Mouse (Mus musculus) embryo, embryonic 11 days (tissue): ENCODE results near the gene Vars.
"Not testable (repeated sequence)": the region's sequence is repeated elsewhere in the genome, so short reads cannot be mapped to it uniquely, and the experiment has no call there.

ENCODE experiments used
- DNase-seq: peaks from one replicate; pipeline ENCODE4 v3.0.0-alpha.2; 2015

The Vars gene

DNA sequence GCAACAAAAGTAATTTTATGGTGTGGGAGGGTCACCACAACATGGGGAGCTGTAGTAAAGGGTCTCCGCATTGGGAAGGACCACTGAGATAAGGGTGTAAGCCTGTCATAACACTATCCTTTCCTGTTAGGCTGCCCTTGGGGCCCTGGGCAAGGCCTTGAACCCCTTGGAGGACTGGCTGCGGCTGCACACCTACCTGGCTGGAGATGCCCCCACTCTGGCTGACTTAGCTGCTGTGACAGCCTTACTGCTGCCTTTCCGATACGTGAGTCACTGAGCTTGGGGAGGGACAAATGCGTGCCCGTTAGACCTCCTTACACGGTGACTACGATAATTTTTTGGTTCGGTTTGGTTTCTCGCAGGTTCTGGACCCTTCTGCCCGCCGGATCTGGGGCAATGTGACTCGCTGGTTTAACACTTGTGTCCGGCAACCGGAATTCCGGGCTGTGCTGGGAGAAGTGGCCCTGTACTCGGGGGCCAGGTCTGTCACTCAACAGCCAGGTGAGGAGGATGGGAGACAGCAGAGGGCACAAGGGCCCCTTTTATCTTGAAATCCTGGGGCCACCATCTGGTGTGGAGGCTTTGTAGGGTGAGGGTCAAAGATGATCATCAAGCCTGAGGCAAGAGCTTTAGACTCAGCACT, 3.4 kb downstream of the Vars start:
- DNase-seq: no peak

DNA sequence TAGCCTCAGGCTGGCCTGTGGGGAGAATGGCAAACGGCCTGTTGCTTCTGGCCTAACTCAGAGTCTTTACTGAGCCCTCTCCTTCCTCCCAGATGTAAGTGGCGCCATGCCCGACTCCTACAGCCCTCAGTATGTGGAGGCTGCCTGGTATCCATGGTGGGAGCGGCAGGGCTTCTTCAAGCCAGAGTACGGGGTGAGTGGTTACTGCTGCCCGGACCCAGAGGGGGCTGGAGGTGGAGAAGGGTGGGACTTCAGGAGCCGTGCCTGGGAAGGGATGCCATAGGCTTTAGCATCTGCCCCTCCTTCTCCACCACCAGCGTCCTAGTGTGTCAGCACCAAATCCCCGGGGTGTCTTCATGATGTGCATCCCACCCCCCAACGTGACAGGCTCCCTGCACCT, 4.4 kb downstream of the Vars start:
- DNase-seq: no peak

DNA sequence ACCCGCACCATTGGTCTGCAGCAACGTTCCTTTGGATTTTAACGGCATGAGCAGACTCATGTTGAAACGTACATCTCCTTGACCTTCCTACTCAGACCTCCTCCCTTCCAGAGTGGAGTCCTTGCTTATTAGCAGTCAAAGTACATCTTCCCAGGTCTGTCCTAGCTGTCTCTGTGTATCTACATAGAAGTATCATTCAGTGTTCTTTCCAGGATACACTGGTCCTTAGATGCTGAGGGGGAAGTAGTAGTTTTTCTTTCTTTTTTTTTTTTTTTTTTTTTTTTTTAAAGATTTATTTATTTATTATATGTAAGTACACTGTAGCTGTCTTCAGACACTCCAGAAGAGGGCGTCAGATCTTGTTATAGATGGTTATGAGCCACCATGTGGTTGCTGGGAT, 5.1 kb downstream of the Vars start:
- DNase-seq: not testable (repeated sequence)

DNA sequence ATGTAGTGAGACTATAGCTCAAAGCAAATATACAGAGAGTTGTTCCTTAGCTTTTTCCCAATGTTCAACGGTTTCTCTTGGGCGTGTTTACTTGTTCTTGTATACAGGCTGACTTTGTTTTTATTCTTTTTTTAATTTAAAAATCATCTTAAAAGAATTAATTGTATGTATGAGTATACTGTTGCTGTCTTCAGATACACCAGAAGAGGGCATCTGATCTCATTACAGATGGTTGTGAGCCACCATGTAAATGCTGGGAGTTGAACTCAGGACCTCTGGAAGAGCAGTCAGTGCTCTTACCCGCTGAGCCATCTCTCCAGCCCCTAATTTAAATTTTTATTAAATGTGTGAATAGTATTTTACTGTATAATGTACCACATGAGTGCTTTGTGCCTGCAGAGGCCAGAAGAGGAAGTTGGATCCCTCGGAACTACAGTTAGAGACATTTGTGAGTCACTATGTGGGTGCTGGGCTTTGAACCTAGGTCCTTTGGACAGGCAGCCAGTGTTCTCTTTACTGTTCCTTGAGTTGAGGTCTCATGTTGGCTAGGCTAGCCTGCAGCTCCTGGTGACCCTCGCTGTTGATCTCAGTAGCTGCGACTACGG, 6.7 kb downstream of the Vars start:
- no peak for DNase-seq

DNA sequence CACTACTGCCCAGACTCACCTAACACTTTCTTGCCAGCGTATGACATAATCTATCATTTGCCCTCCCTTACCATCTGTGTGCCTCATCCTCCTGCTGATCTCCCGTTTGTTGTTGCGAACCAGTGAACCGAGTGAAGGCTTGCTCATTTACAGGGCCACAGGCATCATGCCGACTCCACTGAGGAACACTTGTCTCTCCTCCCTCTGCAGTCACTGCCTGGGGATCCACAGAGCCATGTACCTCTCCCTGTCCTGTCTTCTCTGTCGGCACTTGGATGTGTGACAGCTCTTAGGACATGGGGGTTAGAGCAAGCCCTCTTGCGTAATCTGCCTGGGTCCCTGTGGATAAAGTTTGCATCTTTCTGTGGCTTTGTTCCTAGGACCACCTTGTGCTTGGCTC, 8.8 kb downstream of the Vars start:
- no peak for DNase-seq

DNA sequence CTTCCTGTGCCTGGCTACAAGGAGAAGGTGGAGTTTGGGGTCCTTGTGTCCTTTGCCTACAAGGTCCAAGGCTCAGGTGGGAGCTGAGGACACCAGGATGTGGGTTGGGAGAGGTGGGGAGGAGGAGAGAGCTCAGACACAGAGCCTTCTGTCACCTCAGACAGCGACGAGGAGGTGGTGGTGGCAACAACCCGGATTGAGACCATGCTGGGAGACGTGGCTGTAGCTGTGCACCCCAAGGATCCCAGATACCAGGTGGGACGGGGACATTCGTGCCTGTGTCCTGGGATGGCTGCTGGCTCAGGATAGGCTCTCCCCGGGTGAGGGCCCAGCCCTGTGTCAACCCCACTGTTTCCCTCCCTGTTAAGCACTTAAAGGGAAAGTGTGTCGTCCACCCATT, 10.7 kb downstream of the Vars start:
- no peak for DNase-seq

DNA sequence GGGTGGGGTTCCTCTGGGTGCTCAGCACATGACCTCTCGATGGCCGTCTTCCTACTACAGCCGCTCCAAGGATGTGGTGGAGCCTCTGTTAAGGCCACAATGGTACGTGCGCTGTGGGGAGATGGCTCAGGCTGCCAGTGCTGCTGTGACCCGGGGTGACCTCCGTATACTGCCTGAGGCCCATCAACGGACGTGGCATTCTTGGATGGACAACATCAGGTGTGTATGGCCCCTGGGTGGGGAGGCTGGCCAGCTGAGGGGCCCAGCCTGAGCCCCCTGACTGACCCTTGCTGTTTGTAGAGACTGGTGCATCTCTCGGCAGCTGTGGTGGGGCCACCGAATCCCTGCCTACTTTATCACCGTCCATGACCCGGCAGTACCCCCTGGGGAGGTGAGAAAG, 11.6 kb downstream of the Vars start:
- DNase-seq: no peak

DNA sequence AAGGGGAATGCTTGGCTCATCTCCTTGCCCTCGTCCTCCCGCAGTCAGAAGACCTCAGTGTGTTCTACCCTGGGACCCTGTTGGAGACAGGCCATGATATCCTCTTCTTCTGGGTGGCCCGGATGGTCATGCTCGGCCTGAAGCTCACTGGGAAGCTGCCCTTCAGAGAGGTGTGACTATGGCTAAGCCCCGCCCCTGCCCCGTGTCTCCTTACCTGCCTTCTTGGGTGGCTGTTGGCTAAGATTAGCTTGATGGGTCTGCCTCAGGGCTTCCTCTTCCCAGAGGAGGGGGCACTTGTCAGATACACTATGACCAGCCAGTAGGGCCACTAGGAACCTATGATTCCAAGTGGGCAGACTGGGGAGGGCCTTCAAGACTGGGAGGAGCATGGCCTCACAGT, 12.4 kb downstream of the Vars start:
- DNase-seq: no peak

DNA sequence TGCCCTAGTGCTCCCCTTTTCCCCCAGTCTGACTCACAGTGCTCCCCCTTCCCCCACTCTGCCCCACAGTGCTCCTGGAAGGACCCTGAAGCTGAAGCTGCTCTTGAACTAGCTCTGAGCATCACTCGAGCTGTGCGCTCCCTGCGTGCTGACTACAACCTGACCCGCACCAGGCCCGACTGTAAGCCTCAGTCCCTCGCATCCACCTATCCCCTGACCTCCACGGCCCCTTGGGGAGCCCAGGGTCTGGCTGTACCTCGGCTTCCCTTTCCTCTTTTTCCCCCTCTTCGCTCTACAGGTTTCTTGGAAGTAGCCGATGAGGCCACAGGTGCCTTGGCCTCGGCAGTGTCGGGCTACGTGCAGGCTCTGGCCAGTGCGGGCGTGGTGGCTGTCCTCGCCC, 14.5 kb downstream of the Vars start:
- DNase-seq: no peak

DNA sequence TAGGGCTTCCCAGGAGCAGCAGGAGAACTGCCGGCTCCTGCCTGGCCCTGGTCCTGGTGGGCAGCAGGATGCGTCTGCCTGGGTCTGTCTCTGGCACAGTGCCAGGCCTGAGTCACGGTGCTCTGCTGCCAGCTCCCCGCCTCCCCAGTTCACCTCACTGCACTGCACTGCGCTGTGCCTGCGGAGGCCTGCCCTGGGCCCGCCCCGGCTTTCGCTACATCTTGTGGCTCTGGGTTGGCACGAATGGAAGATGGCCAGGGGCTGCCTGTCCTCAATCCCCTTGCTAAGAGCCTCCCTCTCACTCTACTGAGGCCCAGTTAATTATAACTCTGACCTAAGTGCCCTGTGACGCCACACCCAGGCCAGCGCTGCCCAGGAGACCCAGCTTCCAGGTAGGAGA, 15.6 kb downstream of the Vars start, which contains the start of gene Vwa7:
Vwa7 (plus strand) TSS at position 204 of the 400 bp plus-strand sequence.
- no peak for DNase-seq

DNA sequence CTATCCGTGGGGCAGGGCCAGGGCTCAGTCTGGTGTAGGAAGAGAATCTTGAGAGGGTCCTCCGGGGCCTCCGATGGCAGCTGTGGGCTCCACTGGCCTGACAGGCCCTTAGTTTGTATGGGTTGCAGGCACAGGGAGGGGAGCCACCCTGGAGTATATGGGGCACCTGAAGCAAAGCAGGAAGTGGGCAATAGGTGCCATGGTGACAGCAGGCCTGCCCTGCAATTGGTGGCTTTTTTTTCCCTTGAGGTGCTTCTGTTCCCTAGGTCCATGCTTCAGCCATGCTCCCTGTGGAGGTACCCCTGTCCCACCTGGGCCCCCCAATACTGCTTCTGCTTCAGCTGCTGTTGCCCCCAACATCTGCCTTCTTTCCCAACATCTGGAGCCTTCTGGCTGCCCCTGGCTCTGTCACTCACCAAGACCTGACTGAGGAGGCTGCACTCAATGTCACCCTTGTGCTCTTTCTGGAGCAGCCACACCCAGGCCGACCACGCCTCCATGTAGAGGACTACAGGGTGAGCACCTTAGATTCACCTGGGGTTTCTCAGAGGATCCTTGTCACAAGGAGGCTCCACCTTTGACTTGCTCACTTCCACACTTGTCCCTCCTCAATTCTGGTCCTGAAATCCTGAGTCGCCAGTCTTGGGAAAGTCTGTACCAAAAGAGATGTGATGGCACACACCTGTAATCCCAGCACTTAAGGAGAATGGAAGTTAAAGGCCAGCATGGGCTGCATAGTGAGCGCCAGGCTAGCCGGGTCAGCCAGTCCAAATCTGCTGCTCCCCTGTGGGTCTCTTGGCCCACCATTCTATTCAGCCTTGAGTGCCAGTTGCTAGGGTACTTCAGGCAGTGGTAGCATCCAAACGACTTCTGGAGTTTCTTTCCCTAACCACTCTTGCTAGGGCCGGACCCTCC, 16.3 kb downstream of the Vars start:
- DNase-seq: no peak

DNA sequence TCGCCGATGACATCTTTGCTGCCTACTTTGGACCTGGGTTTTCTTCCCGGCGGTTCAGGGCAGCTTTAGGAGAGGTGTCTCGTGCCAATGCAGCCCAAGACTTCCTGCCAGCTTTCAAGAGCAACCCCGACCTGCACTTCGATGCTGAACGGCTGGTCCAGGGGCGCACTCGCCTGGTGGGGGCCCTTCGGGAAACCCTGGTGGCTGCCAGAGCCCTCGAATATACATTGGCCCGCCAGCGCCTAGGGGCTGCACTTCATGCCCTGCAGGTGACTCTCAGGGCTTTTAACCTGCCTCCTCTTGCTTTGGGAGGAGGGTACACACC, 16.9 kb downstream of the Vars start:
- no peak for DNase-seq

DNA sequence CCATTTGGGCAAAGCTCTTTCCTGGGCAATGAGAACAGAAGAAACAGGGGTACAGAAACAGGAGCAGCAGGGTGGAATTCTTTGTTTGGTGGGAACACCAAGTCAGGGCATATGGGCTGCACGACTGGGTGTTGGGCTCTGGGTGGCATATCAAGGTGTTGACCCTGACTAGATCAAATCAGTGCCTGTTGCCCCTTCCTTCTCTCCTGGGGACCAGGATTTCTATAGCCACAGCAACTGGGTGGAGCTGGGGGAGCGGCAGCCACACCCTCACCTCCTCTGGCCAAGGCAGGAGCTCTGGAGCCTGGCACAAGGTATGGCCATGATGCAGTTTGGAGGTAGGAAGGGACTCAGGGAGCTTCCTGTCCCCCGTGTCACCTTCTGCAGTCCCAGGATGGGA, 17.4 kb downstream of the Vars start:
- DNase-seq: no peak

DNA sequence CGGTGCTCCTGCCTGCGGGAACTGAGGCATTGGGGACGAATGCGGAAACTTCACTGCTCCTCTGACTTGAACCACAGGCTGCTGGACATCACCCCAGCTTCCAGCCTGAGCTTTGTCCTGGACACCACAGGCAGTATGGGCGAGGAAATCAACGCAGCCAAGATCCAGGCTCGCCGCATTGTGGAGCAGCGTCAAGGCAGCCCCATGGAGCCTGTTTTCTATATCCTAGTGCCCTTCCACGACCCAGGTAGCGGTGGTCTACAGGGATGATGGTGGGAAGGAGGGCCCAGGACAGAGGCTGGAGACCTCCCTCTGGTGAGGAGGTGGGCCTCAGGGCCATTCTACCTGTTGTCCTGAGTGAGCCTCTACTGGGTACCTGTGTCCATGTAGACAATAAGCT, 19.1 kb downstream of the Vars start:
- no peak for DNase-seq

DNA sequence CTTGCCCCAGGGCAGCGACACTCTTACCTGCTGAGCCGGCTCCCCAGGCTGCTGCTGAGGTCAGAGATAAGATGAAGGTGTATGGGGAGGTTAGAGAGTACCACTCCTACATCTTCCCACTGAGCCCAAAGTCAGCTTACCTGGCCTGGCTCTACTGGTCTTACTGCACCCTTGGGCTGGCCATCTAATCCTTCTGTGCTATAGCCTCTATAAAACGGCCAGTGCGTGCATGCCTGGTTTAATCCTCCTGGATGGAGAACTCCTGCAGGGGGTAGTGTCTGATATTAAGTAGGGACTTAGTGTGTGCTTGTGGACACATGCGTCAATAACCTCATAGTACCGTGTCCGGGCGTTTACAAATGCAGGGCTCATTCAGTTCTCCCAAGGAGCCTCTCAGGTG, 19.8 kb downstream of the Vars start:
- DNase-seq: no peak

DNA sequence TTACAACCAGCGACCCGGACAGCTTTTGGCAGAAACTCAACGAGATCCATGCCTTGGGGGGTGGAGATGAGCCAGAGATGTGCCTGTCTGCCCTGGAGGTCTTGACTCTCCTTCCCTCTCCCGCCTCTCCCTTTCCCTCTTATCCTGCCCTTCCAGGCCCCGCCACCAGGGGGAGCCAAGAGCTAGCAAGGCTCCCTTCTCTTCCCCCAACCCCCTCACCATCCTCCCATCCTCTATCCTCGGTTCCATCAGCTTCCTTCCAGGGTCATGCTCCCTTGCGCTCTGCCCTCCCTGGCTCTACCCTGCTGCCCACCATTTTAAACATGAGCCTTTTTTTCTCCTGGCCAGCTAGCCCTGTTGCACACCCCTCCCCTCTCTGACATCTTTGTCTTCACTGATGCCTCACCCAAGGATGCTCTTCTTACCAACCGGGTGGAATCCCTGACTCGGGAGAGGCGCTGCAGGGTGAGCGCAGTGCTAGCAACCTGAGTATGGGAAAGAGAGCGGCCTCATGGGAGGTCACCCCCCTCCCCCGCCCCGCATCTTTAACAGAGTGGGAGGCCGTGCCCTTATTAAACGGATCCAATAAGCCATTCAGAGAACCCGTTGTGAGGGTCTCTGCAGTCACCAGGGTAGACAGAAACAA, 20.5 kb downstream of the Vars start:
- DNase-seq: peak; percentile 88

DNA sequence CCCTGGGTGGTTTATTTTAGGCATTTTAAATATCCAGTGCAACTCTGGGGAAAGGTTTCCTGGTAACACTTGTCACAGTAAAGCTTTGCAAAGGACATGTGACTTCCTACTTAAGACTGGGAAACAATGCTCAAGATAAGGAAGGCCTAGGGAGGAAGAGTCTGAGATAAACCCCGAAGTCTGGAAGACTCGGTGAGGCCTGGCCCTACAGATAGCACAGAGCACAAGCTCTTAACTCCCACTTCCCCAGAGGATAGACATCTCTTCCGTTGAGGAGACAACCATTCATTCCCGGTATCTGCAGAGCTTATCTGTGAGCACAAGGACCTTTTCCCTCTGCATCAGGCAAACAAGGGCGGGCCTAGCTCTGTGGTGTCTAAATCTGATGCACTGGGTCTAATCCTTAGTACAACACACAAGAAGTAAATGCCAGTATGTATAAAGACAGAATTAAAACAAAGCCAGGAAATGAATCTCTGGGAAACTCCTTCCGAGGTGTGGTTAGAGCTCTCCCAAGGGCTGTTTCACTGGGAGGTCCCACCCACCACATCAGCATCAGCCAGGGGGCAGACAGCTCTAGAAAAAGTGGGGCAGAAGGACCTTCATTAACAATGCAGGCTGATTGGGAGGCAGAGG, 21.2 kb downstream of the Vars start:
- DNase-seq: no peak

DNA sequence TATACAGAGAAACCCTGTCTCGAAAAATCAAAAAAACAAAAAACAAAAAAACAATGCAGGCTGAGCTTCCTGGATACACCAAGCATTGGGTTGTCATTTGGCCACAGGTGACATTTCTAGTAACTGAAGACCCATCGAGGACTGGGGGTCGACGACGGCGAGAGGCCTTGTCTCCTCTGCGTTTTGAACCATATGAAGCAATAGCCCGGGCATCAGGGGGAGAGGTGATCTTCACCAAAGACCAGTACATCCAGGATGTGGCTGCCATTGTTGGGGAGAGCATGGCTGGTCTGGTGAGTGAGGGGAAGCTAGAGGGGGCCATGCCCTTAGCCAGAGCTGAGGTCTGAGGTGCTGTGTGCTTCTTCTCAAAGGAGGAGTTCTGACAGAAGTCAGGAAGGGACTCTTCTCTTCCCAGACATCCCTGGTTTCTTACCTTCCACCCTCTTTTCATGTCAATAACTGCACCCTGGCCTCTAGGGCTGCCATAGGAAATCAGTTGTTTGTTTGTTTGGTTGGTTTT, 21.8 kb downstream of the Vars start:
- no peak for DNase-seq

DNA sequence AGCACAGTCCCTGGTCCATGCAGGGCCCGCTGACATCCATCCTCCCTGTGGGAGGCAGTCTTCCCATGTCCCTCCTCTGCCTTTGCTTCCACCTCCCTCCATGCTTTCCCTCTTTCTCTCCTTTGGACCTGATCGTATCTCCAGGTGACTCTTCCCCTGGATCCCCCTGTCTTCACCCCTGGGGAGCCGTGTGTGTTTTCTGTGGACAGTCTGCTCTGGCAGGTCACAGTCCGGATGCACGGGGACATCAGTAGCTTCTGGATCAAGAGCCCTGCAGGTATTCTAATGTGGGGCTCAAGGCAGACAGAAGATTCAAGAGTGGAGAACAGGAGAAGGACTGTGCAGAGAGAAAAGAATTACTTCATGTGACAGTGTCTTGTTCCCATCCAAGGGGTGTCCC, 22.4 kb downstream of the Vars start:
- no peak for DNase-seq

DNA sequence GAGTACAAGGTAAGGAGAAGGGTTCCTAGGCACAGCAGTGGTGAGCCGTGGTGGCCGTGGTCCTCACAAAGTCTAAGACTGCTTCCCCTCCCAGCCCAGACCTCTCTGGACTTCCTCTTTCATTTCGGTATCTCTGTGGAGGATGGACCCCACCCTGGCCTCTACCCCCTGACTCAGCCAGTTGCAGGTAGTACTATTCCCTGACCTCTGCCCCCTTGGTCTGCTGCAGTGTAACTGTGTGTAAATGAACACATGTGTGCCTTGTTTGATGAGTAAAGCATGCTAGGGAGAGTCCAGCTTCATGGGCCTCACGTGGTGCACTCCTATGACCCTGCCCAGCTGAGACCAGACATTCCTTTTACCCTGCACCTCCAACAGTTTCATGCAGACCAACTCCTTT, 23.0 kb downstream of the Vars start:
- DNase-seq: no peak

DNA sequence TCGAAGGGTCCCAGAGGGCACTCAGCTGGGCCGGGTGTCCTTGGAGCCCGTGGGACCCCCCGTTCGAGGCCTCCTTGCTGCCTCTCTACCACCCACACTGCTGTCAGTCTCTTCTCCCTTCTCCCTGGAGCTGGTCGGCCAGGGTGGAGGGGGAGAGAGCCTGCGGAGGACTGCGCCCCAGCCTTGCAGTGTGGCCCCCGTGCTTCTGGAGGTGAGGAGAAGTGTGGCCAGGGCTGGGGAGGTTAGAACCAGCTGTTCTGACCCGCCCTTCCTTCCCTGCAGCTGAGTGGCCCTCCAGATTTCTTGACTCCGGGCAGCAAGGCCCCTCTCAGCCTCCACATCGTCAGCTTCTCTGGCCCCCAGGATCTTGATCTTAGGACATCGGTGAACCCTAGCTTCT, 23.5 kb downstream of the Vars start:
- no peak for DNase-seq

DNA sequence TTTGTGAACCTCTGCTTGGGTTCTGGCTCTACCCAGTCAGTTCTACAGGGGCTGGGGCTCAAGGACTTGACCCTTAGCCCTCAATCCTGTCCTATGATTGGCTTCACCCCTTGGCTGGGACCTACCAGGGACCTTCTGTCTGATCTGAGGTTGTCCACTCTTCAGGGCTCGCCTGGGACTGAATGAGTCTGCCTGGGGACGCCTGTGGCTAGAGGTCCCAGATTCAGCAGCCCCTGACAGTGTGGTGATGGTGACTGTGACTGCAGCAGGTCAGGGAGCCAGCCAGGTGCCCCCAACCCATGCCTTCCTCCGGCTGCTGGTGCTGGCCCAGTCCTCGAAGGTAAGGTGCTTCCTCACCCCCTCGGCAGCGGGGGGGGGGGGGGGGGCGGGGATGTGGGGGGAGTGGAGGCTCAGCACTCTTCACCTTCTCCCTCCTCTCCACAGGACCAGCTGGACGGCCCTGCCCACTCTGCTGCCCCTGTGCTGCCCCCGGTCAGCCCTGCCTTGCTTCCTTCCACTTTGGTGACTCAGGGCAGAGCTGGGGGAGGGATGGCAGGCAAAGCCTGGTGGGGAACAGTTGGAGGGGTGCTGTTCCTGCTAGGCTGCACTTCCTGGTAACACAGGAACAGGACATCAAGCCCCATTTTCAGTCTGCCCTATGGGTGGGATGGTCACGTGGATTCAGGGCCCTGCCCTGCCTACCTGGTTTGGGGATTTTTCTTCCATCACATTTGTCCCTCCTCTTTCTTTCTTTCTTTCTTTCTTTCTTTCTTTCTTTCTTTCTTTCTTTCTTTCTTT, 24.1 kb downstream of the Vars start:
- no peak for DNase-seq
